Mouse (Mus musculus) CH12.LX (cell line): Measurements from ENCODE around the gene Tlnrd1. TPM values are rescaled to one million over a fixed set of nuclear protein-coding genes. Genes with fewer than 3 reads are reported as not detected.
"Not testable (repeated sequence)": the region's sequence is repeated elsewhere in the genome, so short reads cannot be mapped to it uniquely, and the experiment has no call there.

Experiments used
- DNase-seq: peaks from one replicate; pipeline ENCODE4 v3.0.0-alpha.2; 2013; ENCODE audit errors: extremely low read depth
- H3K27ac ChIP-seq: 2 replicates; pipeline ENCODE4 v1.5.1; 2012; ENCODE audit warnings: low read depth, mild to moderate bottlenecking, control low read depth, moderate library complexity; ENCODE audit not compliant: insufficient read depth
- H3K27me3 ChIP-seq: replicated peaks from 2 replicates; pipeline ENCODE3; 2012; ENCODE audit warnings: inconsistent platforms
- H3K36me3 ChIP-seq, 2 experiments: replicated peaks in 1 of 2; 2 replicates each; pipeline versions ENCODE3 to v1.6.1; 2012; ENCODE audit warnings: inconsistent platforms in 1 of 2, low read length in 1 of 2, mild to moderate bottlenecking in 1 of 2, mixed read lengths in 1 of 2, moderate library complexity in 1 of 2; ENCODE audit not compliant: control insufficient read depth in 1 of 2, insufficient read depth in 1 of 2
- H3K4me1 ChIP-seq, 2 experiments: 2 replicates each; pipeline ENCODE4 v1.6.1; 2012; ENCODE audit warnings: inconsistent platforms in 1 of 2, moderate library complexity in 1 of 2; ENCODE audit not compliant: insufficient read depth in 2 of 2, control insufficient read depth in 1 of 2
- H3K4me2 ChIP-seq: 2 replicates; pipeline ENCODE4 v1.6.1; 2012; ENCODE audit warnings: low read depth, mild to moderate bottlenecking, control low read depth; ENCODE audit not compliant: poor library complexity, insufficient read depth, severe bottlenecking
- H3K4me3 ChIP-seq, 3 experiments: fragments of 150-350 bp in 1 of 3; sonication (generic) in 1 of 3; replicated peaks in 1 of 3; 2 replicates each; pipeline versions ENCODE3 to v1.5.1; 2011 to 2012; ENCODE audit warnings: low read depth in 2 of 3, low read length in 2 of 3, mild to moderate bottlenecking in 2 of 3, moderate library complexity in 2 of 3, control low read depth in 1 of 3, improper control_type of control experiment in 1 of 3, inconsistent platforms in 1 of 3, mixed read lengths in 1 of 3; ENCODE audit not compliant: poor library complexity in 1 of 3
- H3K79me2 ChIP-seq: replicated peaks from 2 replicates; pipeline ENCODE4 v1.6.1; 2012; ENCODE audit warnings: mild to moderate bottlenecking, moderate library complexity; ENCODE audit not compliant: control insufficient read depth, poor library complexity, insufficient read depth, severe bottlenecking; ENCODE audit errors: extremely low read depth
- H3K9ac ChIP-seq: 2 replicates; pipeline ENCODE4 v1.6.1; 2012; ENCODE audit warnings: low read depth, mild to moderate bottlenecking, control low read depth, moderate library complexity; ENCODE audit not compliant: insufficient read depth
- H3K9me3 ChIP-seq: replicated peaks from 2 replicates; pipeline ENCODE3; 2012; ENCODE audit warnings: low read length, inconsistent platforms, mixed read lengths
- BHLHE40 ChIP-seq: IDR thresholded peaks from 2 replicates; pipeline ENCODE4 v1.6.1; 2011; ENCODE audit warnings: mild to moderate bottlenecking, low read depth, low read length, improper control_type of control experiment
- E2F4 ChIP-seq: IDR thresholded peaks from 2 replicates; pipeline ENCODE4 v1.6.1; 2011; ENCODE audit warnings: low read depth, low read length, improper control_type of control experiment; ENCODE audit not compliant: insufficient replicate concordance
- ELF1 ChIP-seq: IDR thresholded peaks from 2 replicates; pipeline ENCODE4 v1.6.1; 2014; ENCODE audit warnings: low read depth, mild to moderate bottlenecking, inconsistent platforms, low read length, improper control_type of control experiment
- EP300 ChIP-seq: IDR thresholded peaks from 2 replicates; pipeline ENCODE4 v1.6.1; 2011; ENCODE audit warnings: low read length, improper control_type of control experiment
- ETS1 ChIP-seq: conservative IDR thresholded peaks from 2 replicates; pipeline ENCODE4 v1.6.1; 2012; ENCODE audit warnings: low read depth, mild to moderate bottlenecking, inconsistent platforms, low read length, improper control_type of control experiment, moderate library complexity
- IRF4 ChIP-seq: IDR thresholded peaks from 2 replicates; pipeline ENCODE4 v1.6.1; 2014; ENCODE audit warnings: low read depth, mild to moderate bottlenecking, inconsistent platforms, low read length, improper control_type of control experiment
- JUN ChIP-seq: IDR thresholded peaks from 2 replicates; pipeline ENCODE4 v1.6.1; 2011; ENCODE audit warnings: low read depth, mild to moderate bottlenecking, low read length, improper control_type of control experiment, moderate library complexity; ENCODE audit not compliant: insufficient read depth
- JUND ChIP-seq: conservative IDR thresholded peaks from 2 replicates; pipeline ENCODE4 v1.6.1; 2011; ENCODE audit warnings: low read depth, low read length, improper control_type of control experiment
- MAX ChIP-seq: IDR thresholded peaks from 2 replicates; pipeline ENCODE4 v1.6.1; 2011; ENCODE audit warnings: low read length, improper control_type of control experiment
- MAZ ChIP-seq: IDR thresholded peaks from 2 replicates; pipeline ENCODE4 v1.6.1; 2012; ENCODE audit warnings: low read depth, mild to moderate bottlenecking, inconsistent platforms, low read length, improper control_type of control experiment, moderate library complexity
- MEF2A ChIP-seq: IDR thresholded peaks from 2 replicates; pipeline ENCODE4 v1.6.1; 2014; ENCODE audit warnings: low read depth, mild to moderate bottlenecking, inconsistent platforms, low read length, improper control_type of control experiment, borderline replicate concordance
- MXI1 ChIP-seq: IDR thresholded peaks from 2 replicates; pipeline ENCODE4 v1.6.1; 2011; ENCODE audit warnings: mild to moderate bottlenecking, low read depth, low read length, improper control_type of control experiment
- MYC ChIP-seq: IDR thresholded peaks from 2 replicates; pipeline ENCODE4 v1.6.1; 2011; ENCODE audit warnings: low read depth, mild to moderate bottlenecking, improper control_type of control experiment, low read length
- NELFE ChIP-seq: IDR thresholded peaks from 2 replicates; pipeline ENCODE4 v1.6.1; 2011; ENCODE audit warnings: low read depth, low read length, improper control_type of control experiment
- RAD21 ChIP-seq: IDR thresholded peaks from 2 replicates; pipeline ENCODE4 v1.6.1; 2011; ENCODE audit warnings: low read depth, mild to moderate bottlenecking, low read length, improper control_type of control experiment, moderate library complexity
- RCOR1 ChIP-seq: conservative IDR thresholded peaks from 2 replicates; pipeline ENCODE4 v1.6.1; 2012; ENCODE audit warnings: low read depth, mild to moderate bottlenecking, inconsistent platforms, low read length, improper control_type of control experiment
- SIN3A ChIP-seq: IDR thresholded peaks from 2 replicates; pipeline ENCODE4 v1.6.1; 2012; ENCODE audit warnings: low read length, improper control_type of control experiment, inconsistent platforms
- SMC3 ChIP-seq: IDR thresholded peaks from 2 replicates; pipeline ENCODE4 v1.6.1; 2011; ENCODE audit warnings: low read depth, low read length, improper control_type of control experiment
- TCF12 ChIP-seq: IDR thresholded peaks from 2 replicates; pipeline ENCODE4 v1.6.1; 2014; ENCODE audit warnings: low read depth, mild to moderate bottlenecking, inconsistent platforms, low read length, improper control_type of control experiment
- USF1 ChIP-seq: IDR thresholded peaks from 2 replicates; pipeline ENCODE4 v1.6.1; 2014; ENCODE audit warnings: low read depth, mild to moderate bottlenecking, inconsistent platforms, low read length, improper control_type of control experiment
- ZC3H11A ChIP-seq: IDR thresholded peaks from 2 replicates; pipeline ENCODE4 v1.6.1; 2012; ENCODE audit warnings: low read depth, mild to moderate bottlenecking, inconsistent platforms, low read length, improper control_type of control experiment
- ZKSCAN1 ChIP-seq: IDR thresholded peaks from 2 replicates; pipeline ENCODE4 v1.6.1; 2012; ENCODE audit warnings: low read depth, inconsistent platforms, low read length, improper control_type of control experiment, borderline replicate concordance
- ZNF384 ChIP-seq: IDR thresholded peaks from 2 replicates; pipeline ENCODE4 v1.6.1; 2012; ENCODE audit warnings: low read depth, low read length, improper control_type of control experiment, inconsistent platforms
- dilution Hi-C: fragments of 300-500 bp; cut with MboI; formaldehyde crosslinking; loops from 2 replicates; pipeline ENCODE4 v1.14.3; 2020; ENCODE audit warnings: low sequenced_read_pairs; ENCODE audit not compliant: extremely low pct_unique_long_range_greater_than_20kb, extremely low pct_ligation_motif_present
- in situ Hi-C: fragments of 300-500 bp; cut with MboI; formaldehyde crosslinking; loops from 3 replicates; pipeline ENCODE4 v1.14.3; 2019; ENCODE audit warnings: low sequenced_read_pairs, low pct_ligation_motif_present, low pct_unique_long_range_greater_than_20kb, mixed read lengths
- polyA plus RNA-seq: library from polyadenylated mRNA; unstranded; fragments of >175 nt; gene quantifications from 2 replicates; pipeline ENCODE4 v1.2.1, GENCODE M21; 2012; ENCODE audit warnings: low read depth; ENCODE audit not compliant: insufficient read length
- total RNA-seq, 2 experiments: library from RNA; depleted of rRNA; stranded (reverse); fragments of 300-350 nt in 1 of 2; fragments of >200 nt in 1 of 2; gene quantifications; 2 replicates each; pipeline ENCODE4 v1.2.3; 2012 to 2014

Tlnrd1 gene
- total and polyA plus RNA-seq, 3 experiments, result 5.5 to 15.6 (median 10.6) TPM

- TF ChIP-seq USF1, result no peak
Observed at GRCm38 (mm10) chr7:83891433-83892332, 7.6 kb upstream of the Tlnrd1 start (continued).

DNA sequence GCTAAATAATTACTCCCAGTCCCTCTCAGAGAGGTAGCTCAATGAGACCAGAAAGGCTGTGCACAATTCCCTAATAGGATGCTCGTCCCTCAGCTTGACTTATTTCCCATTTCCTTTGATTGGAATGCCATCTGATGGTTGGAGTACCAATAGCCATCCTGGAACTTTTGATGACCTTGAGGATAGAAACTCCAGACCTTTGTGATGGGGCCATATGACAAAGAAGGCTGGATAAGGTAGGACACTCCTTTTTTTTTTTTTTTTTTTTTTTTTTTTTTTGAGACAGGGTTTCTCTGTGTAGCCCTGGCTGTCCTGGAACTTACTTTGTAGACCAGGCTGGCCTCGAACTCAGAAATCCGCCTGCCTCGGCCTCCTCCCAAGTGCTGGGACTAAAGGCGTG is 5.8 kb upstream of the Tlnrd1 start:
- H3K27me3 ChIP-seq, DNase-seq, H3K4me3 ChIP-seq, H3K9me3 ChIP-seq, H3K4me2 ChIP-seq, H3K9ac ChIP-seq, dilution Hi-C loops, H3K36me3 ChIP-seq, H3K27ac ChIP-seq: not testable (repeated sequence)
- H3K79me2 ChIP-seq, result peaks cover 18% of the 10 kb centered on the region
- H3K4me1 ChIP-seq, result peaks cover 0 to 43% of the 10 kb centered on the region in 2 experiments; a peak in 3 of 4 replicates
- peak; percentile 31; the same call in 1 of the 2 replicates for TF ChIP-seq ZNF384
- in situ Hi-C loops, result loop anchor here (25.0 kb wide), 1 partner anchor 228 kb away; no protein-coding TSS in a partner anchor

- H3K27ac ChIP-seq, result no peak overlapping the region
- no peak overlapping the region for H3K9ac ChIP-seq
- no peak overlapping the region for H3K4me3 ChIP-seq
- no peak for TF ChIP-seq TCF12
- TF ChIP-seq IRF4, result no peak
- TF ChIP-seq RAD21, result no peak
- no peak for TF ChIP-seq MAZ
- TF ChIP-seq SMC3, result no peak
- TF ChIP-seq JUN, result no peak
- TF ChIP-seq ZNF384, result peak; percentile 68
- no peak for TF ChIP-seq MAX
- no peak for TF ChIP-seq MYC
- TF ChIP-seq NELFE, result no peak
- peak; percentile 66 for TF ChIP-seq BHLHE40
- TF ChIP-seq RCOR1, result no peak
- no peak for TF ChIP-seq ZKSCAN1
- TF ChIP-seq ZC3H11A, result no peak
- no peak for TF ChIP-seq EP300
- no peak for TF ChIP-seq E2F4
- no peak for TF ChIP-seq MEF2A
- TF ChIP-seq MXI1, result no peak
- TF ChIP-seq SIN3A, result no peak
- TF ChIP-seq ETS1, result peak; percentile 42
- peak; percentile 31; the same call in 1 of the 2 replicates for TF ChIP-seq USF1
- no peak for TF ChIP-seq ELF1
- TF ChIP-seq JUND, result no peak
- peaks cover 0 to 43% of the 10 kb centered on the region in 2 experiments; a peak in 3 of 4 replicates for H3K4me1 ChIP-seq
- H3K27me3 ChIP-seq, result no peaks in the 10 kb centered on the region
- in situ Hi-C loops, result loop anchor here (25.0 kb wide), 1 partner anchor 227 kb away; no protein-coding TSS in a partner anchor
- peak; percentile 45 for DNase-seq
- peaks cover 15% of the 10 kb centered on the region for H3K79me2 ChIP-seq
- no peak overlapping the region for H3K4me2 ChIP-seq
- peaks cover under 1 to 2% of the 10 kb centered on the region in 2 experiments for H3K36me3 ChIP-seq
- dilution Hi-C loops, result no loop called here
- peaks cover 6% of the 10 kb centered on the region for H3K9me3 ChIP-seq
Observed at GRCm38 (mm10) chr7:83889383-83889782, 5.3 kb upstream of the Tlnrd1 start.
